Mouse (Mus musculus): ENCODE data around the gene Cd69.

- TF ChIP-seq POLR2A (IDR thresholded peaks at IDR 0.05; ENCODE audit: borderline replicate concordance, low read depth, low read length) = no peak
- TF ChIP-seq CTCF (IDR thresholded peaks at IDR 0.05; ENCODE audit: low read depth, low read length) = no peak
These were observed 57.0 kb downstream of the Cd69 start for GRCm38 (mm10) chr6:129218191-129218696.
